Mouse (Mus musculus): ENCODE measurements at regions not wholly inside any gene's neighbourhood (a gene's known extent, or its start where the extent isn't known, plus 50 kb on each side); places are given as distances from the start of the nearest gene placed in this dataset.

DNA sequence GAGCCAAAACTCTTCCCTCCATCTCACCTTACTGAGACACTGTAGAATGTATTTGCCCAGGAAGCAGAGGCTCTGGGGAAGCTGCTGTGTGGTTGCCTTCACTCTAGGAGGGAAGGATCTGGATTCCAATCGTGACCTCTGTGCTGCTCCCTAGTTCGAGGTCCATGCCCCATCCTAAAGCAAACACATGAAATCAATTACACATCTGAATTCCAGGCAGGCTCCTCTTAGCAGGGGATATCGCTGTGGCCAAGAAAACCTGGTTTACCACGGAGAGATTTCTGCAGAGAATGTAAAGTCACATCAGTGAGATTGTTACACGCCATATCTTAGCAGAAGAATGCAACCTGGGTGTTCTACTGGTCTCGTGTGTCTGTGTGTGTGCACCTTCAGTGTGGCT lies 61.0 kb upstream of the Intu start:
- WGBS, result 67% methylated on average over 6 of the region's 6 CpGs

DNA sequence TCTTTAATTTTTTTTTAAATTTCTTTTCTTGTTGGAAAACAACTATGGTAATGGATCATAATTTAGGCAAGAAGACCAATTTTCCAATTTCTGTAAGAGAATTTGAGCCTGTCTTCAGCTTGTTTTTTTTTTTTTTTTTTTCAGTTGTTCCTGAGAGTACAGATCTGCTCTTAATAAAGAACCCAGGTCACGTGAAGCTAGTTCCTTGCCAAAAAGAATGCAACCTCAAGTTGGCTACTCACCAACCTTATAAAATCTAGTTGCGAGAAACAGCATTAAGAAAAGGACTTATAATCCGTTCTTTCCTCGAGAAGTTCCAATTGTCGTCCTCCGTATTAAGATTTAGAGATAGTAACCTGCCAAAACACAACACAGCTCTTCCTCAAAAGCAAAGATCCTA lies 58.3 kb upstream of the Intu start:
- no peak for DNase-seq (ENCODE audit: low spot score)
- Histone ChIP-seq H3K27ac (ENCODE audit: low read depth) (no peak overlapping the region), H3K36me3 (ENCODE audit: control insufficient read depth, insufficient read depth, low read length) (no peaks in the 10 kb centered on the region), H3K9me3 (ENCODE audit: control insufficient read depth, low read length) (no peaks in the 10 kb centered on the region), H3K9ac (ENCODE audit: low read length) (no peak overlapping the region), H3K4me2 (ENCODE audit: low read length) (no peak overlapping the region), H3K27me3 (replicated peaks; ENCODE audit: control insufficient read depth, insufficient read depth, low read length) (no peaks in the 10 kb centered on the region), H3K4me3 (ENCODE audit: low read depth, low read length) (no peak overlapping the region), H3K4me1 (replicated peaks; ENCODE audit: control insufficient read depth, insufficient read depth, low read length) (no peaks in the 10 kb centered on the region)
- no peak for ATAC-seq (replicated peaks; ENCODE audit: low FRiP score, low TSS enrichment, low read depth)
- 77% methylated on average over 6 of the region's 6 CpGs for WGBS

More for the DNA sequence above, 61.0 kb upstream of the Intu start:
- ATAC-seq (replicated peaks; ENCODE audit: low FRiP score, low TSS enrichment, low read depth) (no peak), DNase-seq (ENCODE audit: low spot score) (no peak)
- H3K4me1 ChIP-seq (replicated peaks; ENCODE audit: control insufficient read depth, insufficient read depth, low read length), result no peaks in the 10 kb centered on the region
- no peaks in the 10 kb centered on the region for H3K9me3 ChIP-seq (ENCODE audit: control insufficient read depth, low read length)
- no peak overlapping the region for H3K27ac ChIP-seq (ENCODE audit: low read depth)
- no peaks in the 10 kb centered on the region for H3K36me3 ChIP-seq (ENCODE audit: control insufficient read depth, insufficient read depth, low read length)
- no peak overlapping the region for H3K9ac ChIP-seq (ENCODE audit: low read length)
- no peak overlapping the region for H3K4me2 ChIP-seq (ENCODE audit: low read length)
- no peak overlapping the region for H3K4me3 ChIP-seq (ENCODE audit: low read depth, low read length)
- no peaks in the 10 kb centered on the region for H3K27me3 ChIP-seq (replicated peaks; ENCODE audit: control insufficient read depth, insufficient read depth, low read length)

DNA sequence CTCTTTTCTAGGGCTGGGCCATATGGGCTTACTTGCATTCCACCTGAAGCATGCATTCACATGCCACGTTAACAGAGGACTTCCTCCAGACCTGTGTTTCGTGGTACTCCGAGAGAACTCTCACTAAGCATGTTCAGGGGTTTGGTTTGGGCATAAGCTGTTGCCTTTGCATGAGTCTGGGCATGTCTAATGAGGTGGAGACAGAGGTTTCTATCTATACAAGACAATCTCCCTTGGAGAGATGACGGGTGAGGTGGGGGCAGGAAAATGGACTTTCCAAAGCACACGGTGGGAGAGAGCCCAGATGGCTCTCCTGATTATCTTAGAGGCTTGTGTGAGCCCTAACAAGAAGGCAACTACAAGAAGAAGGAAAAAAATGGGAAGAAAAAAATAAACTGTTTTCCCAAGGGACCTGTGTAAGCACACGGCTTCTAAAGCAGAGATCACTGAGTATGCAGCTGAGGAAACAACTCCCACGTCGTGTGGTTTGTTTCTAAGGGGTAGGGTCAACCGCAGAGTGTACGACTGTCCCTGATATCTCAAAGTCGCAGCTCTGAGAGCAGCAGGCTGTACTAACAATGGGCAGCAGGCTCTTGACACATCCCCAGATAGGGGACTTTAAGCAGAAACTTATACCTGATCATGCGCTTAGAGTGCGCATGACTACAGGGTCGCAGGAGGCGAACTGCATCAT lies 50.7 kb upstream of the Intu start:
- Histone ChIP-seq H3K9ac (ENCODE audit: low read length) (no peak overlapping the region), H3K4me2 (ENCODE audit: low read length) (no peak overlapping the region), H3K9me3 (ENCODE audit: control insufficient read depth, low read length) (no peaks in the 10 kb centered on the region), H3K27ac (ENCODE audit: low read depth) (no peak overlapping the region), H3K36me3 (ENCODE audit: control insufficient read depth, insufficient read depth, low read length) (no peaks in the 10 kb centered on the region), H3K27me3 (replicated peaks; ENCODE audit: control insufficient read depth, insufficient read depth, low read length) (no peaks in the 10 kb centered on the region), H3K4me1 (replicated peaks; ENCODE audit: control insufficient read depth, insufficient read depth, low read length) (peaks cover 9% of the 10 kb centered on the region; the same call in 1 of the 2 replicates), H3K4me3 (ENCODE audit: low read depth, low read length) (no peak overlapping the region)
- ATAC-seq (replicated peaks; ENCODE audit: low FRiP score, low TSS enrichment, low read depth) (no peak), DNase-seq (ENCODE audit: low spot score) (no peak)
- WGBS, result 77% methylated on average over 15 of the region's 15 CpGs
